In the genomic region with DNA sequence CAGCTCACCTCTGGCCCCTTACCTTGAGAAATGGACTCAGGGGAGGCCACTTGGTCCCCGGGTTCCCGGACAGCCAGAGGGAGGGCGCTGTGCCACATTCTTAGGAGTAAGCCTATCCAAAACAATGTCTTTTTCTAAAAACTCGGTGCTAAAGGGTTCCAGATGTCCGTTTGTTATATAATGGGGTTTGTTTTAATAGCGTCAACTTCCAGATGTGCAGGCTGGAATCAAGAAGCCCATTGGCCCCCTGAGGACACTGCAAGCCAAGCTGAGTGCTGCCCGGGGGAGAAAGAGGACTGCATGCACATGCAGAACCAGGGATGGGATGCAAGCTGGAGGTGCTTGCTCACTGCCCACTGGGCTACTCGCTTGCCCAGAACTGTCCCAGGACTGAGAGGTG, we compare ENCODE assay signal across 19 mouse cellular contexts. TPM values are rescaled to one million over a fixed set of nuclear protein-coding genes. Genes with fewer than 3 reads are reported as not detected.
DNase-seq lines count a peak whose midpoint lies in the region; ATAC-seq lines count a peak whose summit lies in the region.
"Had no signal": no experiment of that assay in that cellular context is flagged by ENCODE, and none has a peak within 500 bp of the region (broad histone marks: within the 10 kb centered on the region; RNA-seq: fewer than 3 reads in every experiment).

No protein-coding gene starts in this region.

- H3K36me3 ChIP-seq in limb, embryonic 12.5 days = no peaks in the 10 kb centered on the region
- H3K36me3 ChIP-seq: hindbrain, embryonic 12.5 days; neural tube, embryonic 12.5 days had no signal

- no peak overlapping the region for H3K4me3 ChIP-seq in limb, embryonic 12.5 days (replicated peaks)
- H3K4me3 ChIP-seq: hindbrain, embryonic 12.5 days; neural tube, embryonic 12.5 days had no signal

- H3K9ac ChIP-seq in limb, embryonic 12.5 days (replicated peaks) = no peak overlapping the region
- H3K9ac ChIP-seq: hindbrain, embryonic 12.5 days; neural tube, embryonic 12.5 days had no signal

- intact Hi-C loops in left cerebral cortex, postnatal 25 days (cut with DNase I) = no loop called here

- peak; percentile 51 for DNase-seq in 3T3-L1 (ENCODE audit: low read depth, low spot score)
- peak; percentile 39 for DNase-seq in adipocyte (ENCODE audit: low spot score)
- DNase-seq in gastrocnemius, adult 18-20 months (ENCODE audit: low spot score) = peak; percentile 65
- no peak for DNase-seq in cerebellum, postnatal 10 days
- no peak for DNase-seq in left cerebral cortex, postnatal 25 days (ENCODE audit: low spot score in 2 of 2)
- DNase-seq: adrenal gland, adult 2 months; cerebellum, adult 8-10 months; kidney, postnatal 10 days; layer of hippocampus, adult 9-11 months; lung, adult 18-20 months; thymus, adult 18-20 months had no signal

- no peaks in the 10 kb centered on the region for H3K9me3 ChIP-seq in limb, embryonic 12.5 days
- H3K9me3 ChIP-seq: neural tube, embryonic 12.5 days had no signal

- peak; percentile 82 for ATAC-seq in limb, embryonic 12.5 days (ENCODE audit: insufficient number of reproducible peaks, insufficient read depth, low FRiP score, low TSS enrichment, low read depth)
- ATAC-seq in erythroid progenitor cell, adult 5-6 weeks (replicated peaks; ENCODE audit: low FRiP score, poor library complexity, severe bottlenecking) = no peak
- ATAC-seq: forebrain, embryonic 16.5 days; intestine, embryonic 16.5 days had no signal

- peaks cover 26% of the 10 kb centered on the region for H3K4me1 ChIP-seq in limb, embryonic 12.5 days (replicated peaks)
- H3K4me1 ChIP-seq: hindbrain, embryonic 12.5 days; neural tube, embryonic 12.5 days had no signal

- peak overlapping the region; percentile 83 for H3K27ac ChIP-seq in limb, embryonic 12.5 days
- H3K27ac ChIP-seq: hindbrain, embryonic 12.5 days; neural tube, embryonic 12.5 days had no signal

- H3K4me2 ChIP-seq in limb, embryonic 12.5 days = peak overlapping the region; percentile 35
- H3K4me2 ChIP-seq: hindbrain, embryonic 12.5 days; neural tube, embryonic 12.5 days had no signal

- WGBS in limb, embryonic 12.5 days = 16% methylated on average over 8 of the region's 8 CpGs

- no peaks in the 10 kb centered on the region for H3K27me3 ChIP-seq in limb, embryonic 12.5 days
- H3K27me3 ChIP-seq: hindbrain, embryonic 12.5 days; neural tube, embryonic 12.5 days had no signal

RNA-seq across cellular contexts. Expression of a gene that starts 20.2 kb away (rescaled TPM):
- total RNA-seq in gastrocnemius, adult 18-20 months (2021) = under 1 TPM; 0.07 to 0.17 TPM
- polyA plus RNA-seq in limb, embryonic 12.5 days (2016; fragmentation: Nextera tagmentation; extraction: Ambion mirVana) = 15.9 and 16.7 TPM in 2 replicates
- not detected in 2 replicates for total RNA-seq in erythroid progenitor cell, adult 5-6 weeks (2015; ENCODE audit: low replicate concordance)
- total RNA-seq in erythroid progenitor cell, adult 5-6 weeks (2017; ENCODE audit: low replicate concordance) = not detected in 2 replicates
- total RNA-seq in left cerebral cortex, postnatal 25 days (2021) = under 1 TPM; 0.14 to 0.28 TPM
- total RNA-seq: adrenal gland, adult 2 months; CH12.LX; megakaryocyte progenitor cell, adult 5-6 weeks had no signal

RNA-seq across cellular contexts. Expression of a gene that starts 51.9 kb away (rescaled TPM):
- total RNA-seq in gastrocnemius, adult 18-20 months (2021) = 1 to 10 TPM; 1.6 to 2.9 TPM
- 2.6 and 2.9 TPM in 2 replicates for polyA plus RNA-seq in limb, embryonic 12.5 days (2016; fragmentation: Nextera tagmentation; extraction: Ambion mirVana)
- not detected in 2 replicates for total RNA-seq in erythroid progenitor cell, adult 5-6 weeks (2015; ENCODE audit: low replicate concordance)
- not detected in 2 replicates for total RNA-seq in erythroid progenitor cell, adult 5-6 weeks (2017; ENCODE audit: low replicate concordance)
- under 1 TPM; 0.39 to 0.99 TPM for total RNA-seq in left cerebral cortex, postnatal 25 days (2021)
- total RNA-seq: megakaryocyte progenitor cell, adult 5-6 weeks had no signal
- polyA plus RNA-seq: forebrain, embryonic 16.5 days had no signal

RNA-seq across cellular contexts. Expression of a gene that starts 59.5 kb away (rescaled TPM):
- 10 to 100 TPM; 21.0 to 24.3 TPM for total RNA-seq in gastrocnemius, adult 18-20 months (2021)
- polyA plus RNA-seq in limb, embryonic 12.5 days (2016; fragmentation: Nextera tagmentation; extraction: Ambion mirVana) = 10.4 and 11.6 TPM in 2 replicates
- total RNA-seq in erythroid progenitor cell, adult 5-6 weeks (2015; ENCODE audit: low replicate concordance) = 2.1 and 5.8 TPM in 2 replicates
- 2.1 and 7.3 TPM in 2 replicates for total RNA-seq in erythroid progenitor cell, adult 5-6 weeks (2017; ENCODE audit: low replicate concordance)
- total RNA-seq in left cerebral cortex, postnatal 25 days (2021) = 10 to 100 TPM; 71.0 to 78.4 TPM

Comparison
In these comparisons a context has a peak if more than half of its experiments do, and no peak if none do; other contexts are left out.
1. DNase-seq: peak in 3T3-L1 (single experiment), adipocyte (single experiment) and gastrocnemius, adult 18-20 months (single experiment); none in cerebellum, postnatal 10 days (0 of 2) and left cerebral cortex, postnatal 25 days (0 of 2).